Mouse (Mus musculus): ENCODE data around the gene Vps26c. TPM values are rescaled to one million over a fixed set of nuclear protein-coding genes. Genes with fewer than 3 reads are reported as not detected.
"Not testable (repeated sequence)": the region's sequence is repeated elsewhere in the genome, so short reads cannot be mapped to it uniquely, and the experiment has no call there.

The Vps26c gene
- polyA plus RNA-seq, 1 experiment from 2014 or later = 20.6 TPM

DNA sequence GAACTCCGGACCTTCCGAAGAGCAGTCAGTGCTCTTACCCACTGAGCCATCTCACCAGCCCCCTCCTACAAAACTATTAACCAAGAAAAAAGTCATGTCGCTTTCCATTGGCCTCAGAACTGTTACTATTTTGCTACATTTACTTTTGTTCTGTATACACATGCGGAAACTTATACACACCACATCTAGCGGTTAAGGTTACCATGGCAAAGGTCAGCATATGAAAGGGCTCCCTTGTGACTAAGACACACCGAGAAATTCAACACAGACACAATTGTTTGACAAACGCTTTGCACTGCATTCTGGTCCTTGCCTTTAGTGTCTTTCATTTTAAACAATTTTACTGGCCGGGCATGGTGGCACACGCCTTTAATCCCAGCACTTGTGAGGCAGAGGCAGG lies 1.9 kb downstream of the Vps26c start:
- no peak for ATAC-seq (ENCODE audit: insufficient read depth)
- Histone ChIP-seq H3K27ac (replicated peaks) (0 out of 2 replicates have a peak overlapping the region, but pooled peaks have one; percentile 94), H3K36me3 (replicated peaks) (0 out of 2 replicates have a peak, but pooled peaks cover 4% of the 10 kb centered on the region), H3K4me3 (replicated peaks) (no peak overlapping the region), H3K9ac (no peak overlapping the region), H3K9me3 (replicated peaks) (no peaks in the 10 kb centered on the region), H3K27me3 (no peaks in the 10 kb centered on the region), H3K4me2 (peak overlapping the region; percentile 87), H3K4me1 (replicated peaks) (peaks cover 55% of the 10 kb centered on the region)
- WGBS (ENCODE audit: insufficient replicate concordance) = 83% methylated on average over 9 of the region's 9 CpGs

DNA sequence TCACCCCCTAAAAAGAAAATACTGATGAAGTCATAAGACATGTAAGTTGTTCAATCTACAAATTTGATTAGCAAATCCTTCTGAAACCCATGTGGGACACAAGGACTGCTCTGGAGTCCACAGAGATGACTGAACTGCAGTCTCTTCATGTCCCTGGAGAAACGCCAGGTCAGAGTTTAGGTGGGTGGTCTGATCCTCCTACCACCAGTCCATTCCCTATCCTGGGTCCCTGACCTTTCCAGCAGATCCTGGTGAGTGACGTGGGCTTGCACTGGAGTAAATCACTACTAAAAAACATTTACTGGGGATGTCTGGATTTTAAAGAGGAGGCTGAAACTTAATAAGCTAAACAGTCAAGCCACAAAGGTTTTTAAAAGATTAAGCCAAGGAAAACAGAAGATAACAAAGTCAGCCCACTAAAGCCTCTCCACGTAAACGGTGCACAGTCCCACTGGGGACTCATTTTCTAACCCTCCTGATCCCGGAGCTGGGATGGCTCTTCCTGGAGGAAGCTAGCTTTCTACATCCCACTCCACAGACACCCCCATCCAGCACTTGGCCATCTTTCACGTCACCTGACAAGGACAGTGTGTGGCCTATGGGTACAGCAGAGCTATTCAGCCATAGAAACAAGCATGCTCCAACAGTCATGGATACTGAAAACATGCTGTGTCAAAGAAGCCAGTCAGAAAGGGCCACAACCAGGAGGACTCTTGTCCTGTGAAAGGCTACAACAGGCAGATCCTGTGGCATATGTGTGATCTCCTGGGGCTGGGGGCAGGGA lies 2.8 kb downstream of the Vps26c start:
- 57% methylated on average over 6 of the region's 6 CpGs for WGBS (ENCODE audit: insufficient replicate concordance)
- Histone ChIP-seq H3K4me2 (no peak overlapping the region), H3K27me3 (no peaks in the 10 kb centered on the region), H3K9me3 (replicated peaks) (no peaks in the 10 kb centered on the region), H3K4me1 (replicated peaks) (peaks cover 63% of the 10 kb centered on the region), H3K27ac (replicated peaks) (peak overlapping the region; percentile 30; the same call in 1 of the 2 replicates), H3K4me3 (replicated peaks) (no peak overlapping the region), H3K36me3 (replicated peaks) (0 out of 2 replicates have a peak, but pooled peaks cover 4% of the 10 kb centered on the region), H3K9ac (no peak overlapping the region)
- ATAC-seq (ENCODE audit: insufficient read depth) = no peak

DNA sequence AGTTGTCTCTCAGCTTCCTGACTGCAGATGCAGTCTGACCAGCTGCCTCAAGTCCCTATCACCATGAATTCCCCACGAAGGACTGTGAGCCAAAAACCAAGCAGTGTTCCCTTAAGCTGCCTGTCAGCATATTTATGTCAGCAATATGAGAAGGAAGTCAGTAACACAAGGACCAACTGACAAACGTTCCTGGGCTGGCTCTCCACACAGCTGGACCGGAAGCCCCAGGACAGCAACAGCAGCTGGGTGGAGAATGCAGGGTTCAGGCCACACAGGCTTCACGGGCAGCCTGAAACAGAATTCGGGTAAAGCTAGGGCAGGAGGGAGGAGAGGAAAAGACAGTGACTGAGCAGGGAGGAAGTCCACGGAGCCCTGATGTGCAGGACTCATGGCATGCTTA lies 7.6 kb downstream of the Vps26c start:
- no peak overlapping the region for H3K4me3 ChIP-seq (replicated peaks)
- peak; percentile 38; the same call in 1 of the 2 replicates for ATAC-seq (ENCODE audit: insufficient read depth)
- peak overlapping the region; percentile 56 for H3K27ac ChIP-seq (replicated peaks)
- no peak overlapping the region for H3K9ac ChIP-seq
- H3K4me1 ChIP-seq (replicated peaks) = peaks cover 50% of the 10 kb centered on the region
- H3K36me3 ChIP-seq (replicated peaks) = 0 out of 2 replicates have a peak, but pooled peaks cover 11% of the 10 kb centered on the region
- H3K9me3 ChIP-seq (replicated peaks) = no peaks in the 10 kb centered on the region
- 13% methylated on average over 6 of the region's 6 CpGs for WGBS (ENCODE audit: insufficient replicate concordance)
- H3K4me2 ChIP-seq = no peak overlapping the region
- no peaks in the 10 kb centered on the region for H3K27me3 ChIP-seq

GRCm38 (mm10) chr16:94517606-94518005 lies 9.0 kb downstream of the Vps26c start:
- Histone ChIP-seq H3K4me2 (no peak overlapping the region), H3K4me3 (replicated peaks) (no peak overlapping the region)
- WGBS (ENCODE audit: insufficient replicate concordance) = 65% methylated on average over 2 of the region's 2 CpGs

DNA sequence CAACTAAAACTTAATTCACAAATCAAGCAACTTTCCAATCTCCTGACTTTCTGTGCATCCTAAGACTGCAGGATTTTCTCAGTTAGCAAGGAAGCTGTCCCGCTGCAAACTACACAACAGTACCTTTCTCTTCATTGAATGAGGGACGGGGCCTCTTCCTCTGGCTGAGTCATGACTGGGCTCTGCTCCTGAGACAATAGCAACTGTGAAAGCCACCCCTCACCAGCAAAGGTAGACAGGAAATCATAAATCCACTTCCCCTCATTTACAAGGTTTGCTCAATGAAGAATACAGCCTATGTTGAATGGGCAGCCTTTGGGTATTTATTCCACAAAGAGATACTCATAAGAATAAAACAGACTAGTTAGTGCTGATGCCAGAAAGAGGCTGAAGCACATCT lies 16.6 kb downstream of the Vps26c start:
- Histone ChIP-seq H3K9me3 (replicated peaks) (no peaks in the 10 kb centered on the region), H3K27me3 (no peaks in the 10 kb centered on the region), H3K36me3 (replicated peaks) (peaks cover 45% of the 10 kb centered on the region), H3K9ac (no peak overlapping the region), H3K4me1 (replicated peaks) (peaks cover 4% of the 10 kb centered on the region; the same call in 1 of the 2 replicates), H3K27ac (replicated peaks) (no peak overlapping the region), H3K4me3 (replicated peaks) (no peak overlapping the region), H3K4me2 (no peak overlapping the region)
- ATAC-seq (ENCODE audit: insufficient read depth) = no peak
- 57% methylated on average over 2 of the region's 2 CpGs for WGBS (ENCODE audit: insufficient replicate concordance)

More at GRCm38 (mm10) chr16:94517606-94518005, 9.0 kb downstream of the Vps26c start:
- H3K36me3 ChIP-seq (replicated peaks) = 0 out of 2 replicates have a peak, but pooled peaks cover 16% of the 10 kb centered on the region
- H3K27ac ChIP-seq (replicated peaks) = no peak overlapping the region
- peaks cover 44% of the 10 kb centered on the region for H3K4me1 ChIP-seq (replicated peaks)
- H3K9me3 ChIP-seq (replicated peaks) = no peaks in the 10 kb centered on the region
- no peak for ATAC-seq (ENCODE audit: insufficient read depth)
- no peaks in the 10 kb centered on the region for H3K27me3 ChIP-seq
- H3K9ac ChIP-seq = no peak overlapping the region

- H3K9ac ChIP-seq = no peak overlapping the region
- peaks cover 53% of the 10 kb centered on the region for H3K36me3 ChIP-seq (replicated peaks)
- H3K4me2 ChIP-seq = no peak overlapping the region
- H3K9me3 ChIP-seq (replicated peaks) = no peaks in the 10 kb centered on the region
- H3K4me3 ChIP-seq (replicated peaks) = no peak overlapping the region
- H3K27me3 ChIP-seq = no peaks in the 10 kb centered on the region
- ATAC-seq (ENCODE audit: insufficient read depth) = peak; percentile 40; the same call in 1 of the 2 replicates
- peaks cover 4% of the 10 kb centered on the region; the same call in 1 of the 2 replicates for H3K4me1 ChIP-seq (replicated peaks)
- peak overlapping the region; percentile 53 for H3K27ac ChIP-seq (replicated peaks)
- WGBS (ENCODE audit: insufficient replicate concordance) = 75% methylated on average over 8 of the region's 8 CpGs
These were observed 17.9 kb downstream of the Vps26c start for GRCm38 (mm10) chr16:94508769-94509168.

DNA sequence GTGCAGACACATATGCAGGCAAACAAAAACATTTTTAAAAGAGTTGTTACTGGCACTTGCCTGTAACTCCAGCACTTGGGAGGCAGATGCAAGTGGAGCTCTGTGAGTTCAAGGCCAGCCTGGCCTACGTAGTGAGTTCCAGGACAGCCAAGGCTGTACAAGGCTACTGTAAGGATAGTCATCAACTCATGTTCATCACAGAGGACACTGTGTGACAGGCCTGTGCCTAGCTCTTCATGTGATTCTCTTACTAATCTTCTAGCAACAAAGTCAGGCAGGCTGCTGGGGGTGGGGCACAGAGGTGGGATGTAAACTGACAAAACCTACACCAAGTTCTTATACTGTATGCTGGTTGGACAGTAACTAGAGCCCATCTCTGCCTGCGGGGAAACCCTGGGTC lies 19.6 kb downstream of the Vps26c start:
- H3K9me3 ChIP-seq (replicated peaks) = no peaks in the 10 kb centered on the region
- no peak overlapping the region for H3K4me3 ChIP-seq (replicated peaks)
- H3K27ac ChIP-seq (replicated peaks) = no peak overlapping the region
- no peaks in the 10 kb centered on the region for H3K27me3 ChIP-seq
- H3K4me2 ChIP-seq = no peak overlapping the region
- peaks cover 59% of the 10 kb centered on the region for H3K36me3 ChIP-seq (replicated peaks)
- peaks cover 4% of the 10 kb centered on the region; the same call in 1 of the 2 replicates for H3K4me1 ChIP-seq (replicated peaks)
- no peak for ATAC-seq (ENCODE audit: insufficient read depth)
- no peak overlapping the region for H3K9ac ChIP-seq
- 68% methylated on average over 2 of the region's 2 CpGs for WGBS (ENCODE audit: insufficient replicate concordance)

- Histone ChIP-seq H3K9ac (no peak overlapping the region), H3K4me1 (replicated peaks) (peaks cover 4% of the 10 kb centered on the region; the same call in 1 of the 2 replicates), H3K36me3 (replicated peaks) (peaks cover 64% of the 10 kb centered on the region), H3K9me3 (replicated peaks) (no peaks in the 10 kb centered on the region), H3K27me3 (no peaks in the 10 kb centered on the region), H3K27ac (replicated peaks) (no peak overlapping the region), H3K4me3 (replicated peaks) (no peak overlapping the region), H3K4me2 (no peak overlapping the region)
- WGBS (ENCODE audit: insufficient replicate concordance) = 35% methylated on average over 5 of the region's 5 CpGs
- ATAC-seq (ENCODE audit: insufficient read depth) = no peak
These were observed 22.4 kb downstream of the Vps26c start for GRCm38 (mm10) chr16:94504192-94504591.

DNA sequence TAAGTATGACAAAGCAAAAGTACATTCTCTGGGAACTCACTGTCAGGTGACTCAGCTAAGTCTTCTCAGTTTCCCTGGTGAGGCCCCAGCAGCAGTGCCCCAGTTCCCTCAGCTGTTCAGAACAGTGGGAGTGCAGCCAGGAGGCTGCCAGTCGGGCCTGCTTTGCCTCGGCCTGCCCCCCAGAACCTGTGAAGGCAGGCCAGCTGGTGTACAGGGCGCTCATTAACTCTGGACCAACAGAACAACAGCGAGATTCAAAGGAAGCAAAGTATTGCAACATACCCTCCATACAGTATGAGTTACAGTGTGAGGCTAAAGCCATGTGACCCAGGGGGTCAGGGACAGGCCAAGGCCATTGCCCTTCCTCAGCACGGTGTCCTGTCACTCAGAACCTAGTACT lies 28.7 kb downstream of the Vps26c start:
- Histone ChIP-seq H3K4me1 (replicated peaks) (peaks cover 12% of the 10 kb centered on the region), H3K36me3 (replicated peaks) (peaks cover 46% of the 10 kb centered on the region), H3K4me3 (replicated peaks) (no peak overlapping the region), H3K4me2 (no peak overlapping the region), H3K27me3 (no peaks in the 10 kb centered on the region), H3K9me3 (replicated peaks) (no peaks in the 10 kb centered on the region), H3K9ac (no peak overlapping the region), H3K27ac (replicated peaks) (peak overlapping the region; percentile 59; the same call in 1 of the 2 replicates)
- peak; percentile 87 for ATAC-seq (ENCODE audit: insufficient read depth)
- 49% methylated on average over 5 of the region's 5 CpGs for WGBS (ENCODE audit: insufficient replicate concordance)

GRCm38 (mm10) chr16:94497176-94497575 lies 29.5 kb downstream of the Vps26c start:
- not testable (repeated sequence) for H3K4me2 ChIP-seq; ATAC-seq (ENCODE audit: insufficient read depth); H3K27me3 ChIP-seq; H3K9ac ChIP-seq; H3K9me3 ChIP-seq (replicated peaks); H3K4me3 ChIP-seq (replicated peaks); H3K27ac ChIP-seq (replicated peaks)
- Histone ChIP-seq H3K36me3 (replicated peaks) (peaks cover 42% of the 10 kb centered on the region), H3K4me1 (replicated peaks) (peaks cover 12% of the 10 kb centered on the region)
- 82% methylated on average over 7 of the region's 7 CpGs for WGBS (ENCODE audit: insufficient replicate concordance)

DNA sequence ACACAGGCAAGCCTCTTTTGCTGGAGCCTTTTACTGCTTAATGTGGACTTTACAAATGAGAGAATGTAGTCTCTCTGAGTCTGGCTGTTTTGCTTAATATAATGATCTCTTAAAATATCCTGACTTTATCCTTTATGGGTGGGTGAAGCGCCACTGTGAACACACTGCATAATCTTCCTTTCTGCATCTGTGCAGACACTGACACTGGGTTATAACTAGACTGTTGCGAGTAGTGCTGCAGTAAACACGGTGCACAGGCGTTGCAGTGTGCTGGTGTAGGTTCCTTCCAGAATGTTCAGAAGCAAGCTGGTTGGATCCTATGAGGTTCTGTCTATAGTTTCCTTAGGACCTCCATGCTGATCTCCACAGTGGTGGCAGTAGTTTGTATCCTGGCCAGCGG lies 37.3 kb downstream of the Vps26c start:
- Histone ChIP-seq H3K4me2 (no peak overlapping the region), H3K27me3 (no peaks in the 10 kb centered on the region), H3K36me3 (replicated peaks) (no peaks in the 10 kb centered on the region), H3K27ac (replicated peaks) (no peak overlapping the region), H3K9ac (no peak overlapping the region), H3K4me1 (replicated peaks) (no peaks in the 10 kb centered on the region), H3K4me3 (replicated peaks) (no peak overlapping the region), H3K9me3 (replicated peaks) (no peaks in the 10 kb centered on the region)
- no peak for ATAC-seq (ENCODE audit: insufficient read depth)
- WGBS (ENCODE audit: insufficient replicate concordance) = 78% methylated on average over 5 of the region's 5 CpGs

All from liver, embryonic 15.5 days (tissue).